Mouse (Mus musculus): ENCODE results near the gene Sh3pxd2a. TPM values are rescaled to one million over a fixed set of nuclear protein-coding genes. Genes with fewer than 3 reads are reported as not detected.
A peak's percentile ranks its signal among the peaks of the same experiment; 100 is the strongest.
"Not testable (repeated sequence)": the region's sequence is repeated elsewhere in the genome, so short reads cannot be mapped to it uniquely, and the experiment has no call there.

Sh3pxd2a gene
- polyA plus RNA-seq, 1 experiment from 2014 or later: 8.8 TPM

DNA sequence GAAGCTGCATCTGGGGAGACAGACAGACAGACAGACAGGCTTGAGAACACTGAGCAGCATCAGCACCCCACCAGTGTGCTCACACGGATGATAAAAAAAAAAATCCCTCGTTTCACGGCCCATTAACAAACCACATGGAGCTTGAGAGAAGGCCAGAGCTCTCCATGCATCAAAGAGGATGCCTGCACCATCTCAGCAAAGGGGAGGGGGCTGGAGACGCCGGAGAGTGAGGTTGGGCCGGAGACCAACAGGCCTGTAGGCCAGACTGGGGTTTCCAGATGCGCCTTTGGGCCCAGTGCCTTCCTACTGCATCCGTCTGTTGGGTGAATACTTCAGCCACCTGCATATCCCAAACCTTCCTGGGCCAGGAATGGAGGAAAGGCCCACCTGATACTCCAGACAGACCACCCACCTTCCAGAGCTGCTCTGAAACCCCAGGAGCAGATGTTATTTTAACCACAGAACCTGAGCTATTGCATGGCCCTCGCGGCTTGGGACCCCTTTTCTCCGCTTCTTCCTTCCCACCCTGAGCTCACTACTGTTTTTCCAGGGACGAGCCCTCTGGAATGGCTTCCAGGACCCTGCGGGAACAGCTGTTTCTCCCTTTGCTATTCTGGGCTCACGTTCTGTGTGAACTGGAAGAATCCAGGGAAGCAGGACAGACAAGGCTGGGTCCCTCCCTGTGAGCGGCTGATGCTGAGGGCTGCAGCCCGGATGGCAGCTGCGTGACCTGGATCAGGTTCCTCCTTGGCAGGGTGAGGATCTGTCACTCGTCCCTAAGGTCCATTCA is 66.1 kb downstream of the Sh3pxd2a start:
- Histone ChIP-seq H3K4me1 (replicated peaks; ENCODE audit: control insufficient read depth, insufficient read depth, low read length) (peaks cover 20% of the 10 kb centered on the region), H3K36me3 (ENCODE audit: control insufficient read depth, insufficient read depth, low read length) (no peaks in the 10 kb centered on the region), H3K9me3 (ENCODE audit: control insufficient read depth, low read length) (no peaks in the 10 kb centered on the region), H3K27ac (ENCODE audit: low read depth) (peak overlapping the region; percentile 29; the same call in 1 of the 2 replicates), H3K9ac (ENCODE audit: low read length) (no peak overlapping the region), H3K4me3 (ENCODE audit: low read depth, low read length) (no peak overlapping the region), H3K27me3 (replicated peaks; ENCODE audit: control insufficient read depth, insufficient read depth, low read length) (no peaks in the 10 kb centered on the region), H3K4me2 (ENCODE audit: low read length) (no peak overlapping the region)
- no peak for ATAC-seq (replicated peaks; ENCODE audit: low FRiP score, low TSS enrichment, low read depth)
- 47% methylated on average over 18 of the region's 18 CpGs for WGBS
- DNase-seq (ENCODE audit: low spot score): no peak

DNA sequence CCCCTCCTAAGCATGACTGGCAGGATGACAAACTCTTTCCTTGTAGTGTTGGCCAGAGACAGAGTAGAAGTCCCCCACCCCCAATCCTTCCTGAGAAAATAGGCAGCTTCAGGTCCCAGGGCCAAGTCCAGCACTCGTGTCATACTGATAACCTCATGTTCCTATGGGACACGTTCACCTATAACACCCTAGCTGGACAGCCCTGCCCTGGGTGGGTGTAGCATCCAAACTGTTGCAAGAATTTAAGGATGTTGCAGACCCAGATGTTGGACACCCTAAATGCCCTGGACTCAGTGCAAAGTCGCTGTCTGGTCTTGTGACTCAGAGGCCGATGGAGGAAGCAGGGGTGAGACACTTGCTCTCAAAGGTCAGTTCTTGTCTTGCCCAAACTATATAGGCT is 68.9 kb downstream of the Sh3pxd2a start:
- Histone ChIP-seq H3K9ac (ENCODE audit: low read length) (no peak overlapping the region), H3K36me3 (ENCODE audit: control insufficient read depth, insufficient read depth, low read length) (no peaks in the 10 kb centered on the region), H3K4me3 (ENCODE audit: low read depth, low read length) (no peak overlapping the region), H3K4me2 (ENCODE audit: low read length) (no peak overlapping the region), H3K27me3 (replicated peaks; ENCODE audit: control insufficient read depth, insufficient read depth, low read length) (no peaks in the 10 kb centered on the region), H3K27ac (ENCODE audit: low read depth) (no peak overlapping the region), H3K9me3 (ENCODE audit: control insufficient read depth, low read length) (no peaks in the 10 kb centered on the region), H3K4me1 (replicated peaks; ENCODE audit: control insufficient read depth, insufficient read depth, low read length) (peaks cover 9% of the 10 kb centered on the region)
- DNase-seq (ENCODE audit: low spot score) (no peak), ATAC-seq (replicated peaks; ENCODE audit: low FRiP score, low TSS enrichment, low read depth) (no peak)
- 72% methylated on average over 4 of the region's 4 CpGs for WGBS

DNA sequence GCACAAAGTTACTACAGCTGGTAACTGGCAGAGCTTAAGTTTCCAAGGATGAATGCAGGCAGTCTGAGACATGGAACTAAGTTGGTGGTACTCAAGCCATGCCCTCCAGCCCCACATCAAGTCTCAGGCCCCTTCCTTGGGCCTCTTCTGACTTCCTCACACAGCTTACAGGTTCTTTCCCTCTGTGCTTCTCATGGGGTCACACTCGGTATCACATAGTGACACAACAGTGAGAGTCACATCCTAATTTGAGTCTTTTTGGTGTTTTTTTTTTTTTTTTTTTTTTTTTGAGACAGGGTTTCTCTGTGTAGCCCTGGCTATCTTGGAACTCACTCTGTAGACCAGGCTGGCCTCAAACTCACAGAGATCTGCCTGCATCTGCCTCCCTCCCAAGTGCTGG is 69.4 kb downstream of the Sh3pxd2a start:
- H3K4me3 ChIP-seq (ENCODE audit: low read depth, low read length); ATAC-seq (replicated peaks; ENCODE audit: low FRiP score, low TSS enrichment, low read depth); DNase-seq (ENCODE audit: low spot score); H3K36me3 ChIP-seq (ENCODE audit: control insufficient read depth, insufficient read depth, low read length); H3K27me3 ChIP-seq (replicated peaks; ENCODE audit: control insufficient read depth, insufficient read depth, low read length); H3K4me1 ChIP-seq (replicated peaks; ENCODE audit: control insufficient read depth, insufficient read depth, low read length); H3K9me3 ChIP-seq (ENCODE audit: control insufficient read depth, low read length); H3K27ac ChIP-seq (ENCODE audit: low read depth); H3K9ac ChIP-seq (ENCODE audit: low read length); H3K4me2 ChIP-seq (ENCODE audit: low read length): not testable (repeated sequence)
- WGBS: 96% methylated on average over 1 of the region's 1 CpGs

DNA sequence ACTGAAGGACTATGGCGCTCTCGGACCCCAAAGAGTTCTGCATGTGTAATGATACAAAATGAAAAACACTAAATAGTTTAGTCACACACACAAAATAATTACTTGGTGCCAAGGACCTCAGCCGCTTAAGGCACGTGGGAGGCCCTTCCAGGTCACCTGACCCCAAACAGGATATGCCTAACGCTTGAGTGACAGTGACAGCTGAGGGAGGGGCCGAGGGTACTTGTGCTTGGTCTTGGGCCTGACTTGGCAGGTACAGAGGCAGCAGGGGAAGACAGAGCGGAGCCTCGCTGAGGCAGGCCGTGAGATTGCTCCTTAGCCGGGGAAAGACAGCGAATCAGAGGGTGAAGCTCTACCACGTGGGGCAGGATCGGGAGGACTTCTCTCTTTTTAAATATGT is 73.3 kb downstream of the Sh3pxd2a start:
- no peak overlapping the region for H3K27ac ChIP-seq (ENCODE audit: low read depth)
- WGBS: 85% methylated on average over 13 of the region's 13 CpGs
- no peak for ATAC-seq (replicated peaks; ENCODE audit: low FRiP score, low TSS enrichment, low read depth)

DNA sequence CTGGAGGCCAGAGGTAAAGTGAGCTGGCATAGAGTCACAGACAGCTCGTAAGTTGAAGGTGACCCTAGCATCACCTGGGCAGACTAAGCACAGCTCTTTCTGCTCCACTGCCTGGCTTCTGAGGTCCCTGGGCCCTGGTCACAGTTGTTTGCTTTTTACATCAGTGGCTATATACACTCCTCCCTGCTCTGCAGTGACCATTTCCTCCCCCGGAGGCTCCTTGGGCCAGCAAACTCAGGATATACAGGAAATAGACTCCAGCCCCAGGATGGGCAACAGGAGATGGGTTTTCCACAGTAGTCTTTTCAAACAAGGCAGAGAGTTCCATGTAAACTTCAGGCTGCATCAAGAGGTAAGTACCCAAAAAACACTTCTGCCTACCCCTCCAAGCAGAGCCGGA is 76.3 kb downstream of the Sh3pxd2a start:
- H3K9me3 ChIP-seq (ENCODE audit: control insufficient read depth, low read length): no peaks in the 10 kb centered on the region
- H3K27me3 ChIP-seq (replicated peaks; ENCODE audit: control insufficient read depth, insufficient read depth, low read length): no peaks in the 10 kb centered on the region
- no peak for DNase-seq (ENCODE audit: low spot score)
- peaks cover 21% of the 10 kb centered on the region for H3K4me1 ChIP-seq (replicated peaks; ENCODE audit: control insufficient read depth, insufficient read depth, low read length)
- no peak overlapping the region for H3K4me2 ChIP-seq (ENCODE audit: low read length)
- WGBS: 47% methylated on average over 3 of the region's 3 CpGs
- peak overlapping the region; percentile 60 for H3K27ac ChIP-seq (ENCODE audit: low read depth)
- no peak overlapping the region for H3K9ac ChIP-seq (ENCODE audit: low read length)
- no peak for ATAC-seq (replicated peaks; ENCODE audit: low FRiP score, low TSS enrichment, low read depth)
- H3K36me3 ChIP-seq (ENCODE audit: control insufficient read depth, insufficient read depth, low read length): no peaks in the 10 kb centered on the region
- no peak overlapping the region for H3K4me3 ChIP-seq (ENCODE audit: low read depth, low read length)

More for the DNA sequence above, 73.3 kb downstream of the Sh3pxd2a start:
- Histone ChIP-seq H3K4me2 (ENCODE audit: low read length) (no peak overlapping the region), H3K9ac (ENCODE audit: low read length) (no peak overlapping the region), H3K9me3 (ENCODE audit: control insufficient read depth, low read length) (no peaks in the 10 kb centered on the region), H3K36me3 (ENCODE audit: control insufficient read depth, insufficient read depth, low read length) (no peaks in the 10 kb centered on the region), H3K4me1 (replicated peaks; ENCODE audit: control insufficient read depth, insufficient read depth, low read length) (peaks cover 21% of the 10 kb centered on the region), H3K27me3 (replicated peaks; ENCODE audit: control insufficient read depth, insufficient read depth, low read length) (no peaks in the 10 kb centered on the region), H3K4me3 (ENCODE audit: low read depth, low read length) (no peak overlapping the region)
- DNase-seq (ENCODE audit: low spot score): no peak

DNA sequence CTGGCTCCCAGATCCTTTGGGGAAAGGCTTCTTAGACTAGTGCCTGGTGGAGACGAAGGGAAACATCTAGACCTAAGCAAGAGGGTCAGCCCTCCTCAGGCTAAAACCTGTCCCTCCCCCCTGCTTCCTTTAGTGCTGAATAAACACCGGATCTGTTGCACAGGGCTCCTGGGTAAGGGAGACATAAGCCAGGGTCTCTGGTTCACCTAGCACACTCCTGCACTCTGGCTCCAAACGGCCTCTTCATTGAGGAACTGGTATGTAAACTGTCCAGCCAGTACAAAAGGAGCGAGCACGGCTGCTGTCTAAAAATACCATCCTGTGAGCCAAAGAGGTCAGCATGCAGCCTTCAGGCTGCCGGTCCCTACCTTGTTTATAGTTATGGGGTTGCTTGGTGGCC is 76.8 kb downstream of the Sh3pxd2a start:
- H3K27me3 ChIP-seq (replicated peaks; ENCODE audit: control insufficient read depth, insufficient read depth, low read length): no peaks in the 10 kb centered on the region
- no peaks in the 10 kb centered on the region for H3K9me3 ChIP-seq (ENCODE audit: control insufficient read depth, low read length)
- no peak overlapping the region for H3K4me2 ChIP-seq (ENCODE audit: low read length)
- H3K36me3 ChIP-seq (ENCODE audit: control insufficient read depth, insufficient read depth, low read length): no peaks in the 10 kb centered on the region
- H3K4me1 ChIP-seq (replicated peaks; ENCODE audit: control insufficient read depth, insufficient read depth, low read length): peaks cover 21% of the 10 kb centered on the region
- DNase-seq (ENCODE audit: low spot score): no peak
- no peak overlapping the region for H3K4me3 ChIP-seq (ENCODE audit: low read depth, low read length)
- WGBS: 17% methylated on average over 6 of the region's 6 CpGs
- H3K27ac ChIP-seq (ENCODE audit: low read depth): peak overlapping the region; percentile 60
- no peak overlapping the region for H3K9ac ChIP-seq (ENCODE audit: low read length)
- 0 out of 2 replicates have a peak, but pooled peaks have one; percentile 45 for ATAC-seq (replicated peaks; ENCODE audit: low FRiP score, low TSS enrichment, low read depth)

DNA sequence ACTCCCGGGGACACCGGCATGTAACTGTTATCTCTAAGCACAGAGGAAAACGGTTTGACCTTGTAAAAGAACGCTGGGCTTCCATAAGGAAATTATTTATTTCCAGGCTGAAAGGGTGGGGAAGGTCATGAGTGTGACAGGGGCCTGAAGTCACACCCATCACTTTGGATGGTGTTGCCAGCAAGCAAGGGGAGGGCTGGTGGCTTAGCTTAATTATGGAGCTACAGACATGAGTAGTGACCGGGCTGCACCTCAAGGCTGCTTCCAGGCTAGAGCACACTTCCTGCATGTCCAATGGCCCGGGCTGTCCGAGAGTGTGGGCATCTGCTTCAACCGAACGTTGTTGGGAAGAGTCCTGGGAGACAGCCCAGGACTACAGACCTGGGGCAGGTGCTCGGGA is 78.2 kb downstream of the Sh3pxd2a start:
- no peak for ATAC-seq (replicated peaks; ENCODE audit: low FRiP score, low TSS enrichment, low read depth)
- WGBS: 69% methylated on average over 10 of the region's 10 CpGs

DNA sequence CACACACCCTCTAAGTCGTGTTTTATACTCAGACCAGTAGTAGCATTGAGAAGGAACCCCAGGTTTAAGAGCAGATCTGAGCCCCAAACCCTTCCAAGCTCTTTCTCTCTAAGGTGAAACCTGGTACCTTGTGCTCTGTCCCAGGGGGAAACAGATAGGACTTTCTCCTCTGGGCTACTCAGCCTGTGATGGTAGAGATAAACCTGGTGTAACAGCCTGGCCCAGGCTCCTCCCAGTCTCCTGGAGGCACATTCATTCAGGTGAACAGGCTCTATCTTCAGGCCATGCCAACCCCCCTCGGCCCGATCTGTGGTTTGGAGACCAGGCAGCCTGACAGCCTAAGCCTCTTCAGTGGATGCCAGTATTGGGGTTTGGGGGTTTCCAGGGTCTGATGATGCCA is 79.6 kb downstream of the Sh3pxd2a start:
- Histone ChIP-seq H3K9me3 (ENCODE audit: control insufficient read depth, low read length) (no peaks in the 10 kb centered on the region), H3K9ac (ENCODE audit: low read length) (no peak overlapping the region), H3K4me3 (ENCODE audit: low read depth, low read length) (no peak overlapping the region), H3K36me3 (ENCODE audit: control insufficient read depth, insufficient read depth, low read length) (no peaks in the 10 kb centered on the region), H3K4me2 (ENCODE audit: low read length) (no peak overlapping the region), H3K4me1 (replicated peaks; ENCODE audit: control insufficient read depth, insufficient read depth, low read length) (peaks cover 21% of the 10 kb centered on the region), H3K27me3 (replicated peaks; ENCODE audit: control insufficient read depth, insufficient read depth, low read length) (no peaks in the 10 kb centered on the region), H3K27ac (ENCODE audit: low read depth) (no peak overlapping the region)
- no peak for ATAC-seq (replicated peaks; ENCODE audit: low FRiP score, low TSS enrichment, low read depth)
- WGBS: 83% methylated on average over 3 of the region's 3 CpGs
- DNase-seq (ENCODE audit: low spot score): no peak

More for the DNA sequence above, 78.2 kb downstream of the Sh3pxd2a start:
- H3K4me1 ChIP-seq (replicated peaks; ENCODE audit: control insufficient read depth, insufficient read depth, low read length): peaks cover 21% of the 10 kb centered on the region
- no peak overlapping the region for H3K4me2 ChIP-seq (ENCODE audit: low read length)
- H3K27ac ChIP-seq (ENCODE audit: low read depth): no peak overlapping the region
- no peak for DNase-seq (ENCODE audit: low spot score)
- H3K4me3 ChIP-seq (ENCODE audit: low read depth, low read length): no peak overlapping the region
- no peaks in the 10 kb centered on the region for H3K36me3 ChIP-seq (ENCODE audit: control insufficient read depth, insufficient read depth, low read length)
- no peaks in the 10 kb centered on the region for H3K27me3 ChIP-seq (replicated peaks; ENCODE audit: control insufficient read depth, insufficient read depth, low read length)
- H3K9me3 ChIP-seq (ENCODE audit: control insufficient read depth, low read length): no peaks in the 10 kb centered on the region
- no peak overlapping the region for H3K9ac ChIP-seq (ENCODE audit: low read length)

DNA sequence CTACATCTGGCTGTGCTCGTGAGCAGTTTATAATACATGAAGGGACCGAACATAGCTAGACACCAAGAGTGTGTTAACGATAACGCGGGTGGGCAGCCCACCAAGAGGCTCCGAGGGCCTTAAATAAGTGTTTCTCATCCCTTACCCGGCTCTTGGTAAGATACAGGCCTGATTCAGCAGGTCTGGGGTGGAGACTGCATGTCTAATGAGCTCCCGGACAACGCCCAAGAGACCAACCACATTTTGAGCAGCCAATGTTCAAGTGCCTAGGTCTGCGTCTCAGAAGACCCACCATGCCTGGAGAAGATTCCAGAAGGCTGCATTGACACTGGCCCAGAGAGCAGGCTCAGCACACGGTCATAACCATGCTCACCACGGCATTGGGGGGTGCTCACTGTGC is 80.2 kb downstream of the Sh3pxd2a start:
- no peak overlapping the region for H3K4me3 ChIP-seq (ENCODE audit: low read depth, low read length)
- H3K9me3 ChIP-seq (ENCODE audit: control insufficient read depth, low read length): no peaks in the 10 kb centered on the region
- peaks cover 21% of the 10 kb centered on the region for H3K4me1 ChIP-seq (replicated peaks; ENCODE audit: control insufficient read depth, insufficient read depth, low read length)
- WGBS: 89% methylated on average over 12 of the region's 12 CpGs
- no peaks in the 10 kb centered on the region for H3K27me3 ChIP-seq (replicated peaks; ENCODE audit: control insufficient read depth, insufficient read depth, low read length)
- H3K9ac ChIP-seq (ENCODE audit: low read length): no peak overlapping the region
- no peak for ATAC-seq (replicated peaks; ENCODE audit: low FRiP score, low TSS enrichment, low read depth)
- no peak overlapping the region for H3K4me2 ChIP-seq (ENCODE audit: low read length)
- no peak for DNase-seq (ENCODE audit: low spot score)
- H3K27ac ChIP-seq (ENCODE audit: low read depth): no peak overlapping the region
- H3K36me3 ChIP-seq (ENCODE audit: control insufficient read depth, insufficient read depth, low read length): no peaks in the 10 kb centered on the region

All from intestine, embryonic 14.5 days (tissue).